Mouse (Mus musculus) CD4-positive, CD25-positive, alpha-beta regulatory T cell, adult 9 weeks (primary cell): ENCODE measurements around the gene Mcub. TPM values are rescaled to one million over a fixed set of nuclear protein-coding genes. Genes with fewer than 3 reads are reported as not detected.

Experiments
- polyA plus RNA-seq: library from polyadenylated mRNA; unstranded; fragments of 100-300 nt; shearing (Covaris generic); gene quantifications from one replicate; pipeline ENCODE4 v1.2.1, GENCODE M21; 2017

Mcub gene
- polyA plus RNA-seq = 45.1 TPM

GRCm38 (mm10) chr3:129969432-129970395, at the start of gene Mcub:
Gene Mcub (minus strand): TSS chr3:129970206.

GRCm38 (mm10) chr3:129901271-129901809, 68.7 kb downstream of the Mcub start, which contains the start of gene Casp6:
Gene Casp6 (plus strand): TSS chr3:129901425.

GRCm38 (mm10) chr3:129878405-129879021, 91.5 kb downstream of the Mcub start, which contains the start of gene Pla2g12a:
Gene Pla2g12a (plus strand): TSS chr3:129878606.

Other genes starting within 250 kb of the Mcub start
- 2.7 TPM for gene Egf, start 214.9 kb downstream of the Mcub start, polyA plus RNA-seq
- gene Lrit3, start 166.2 kb downstream of the Mcub start, polyA plus RNA-seq = not detected
- not detected for gene Rrh, start 147.6 kb downstream of the Mcub start, polyA plus RNA-seq
- 31.5 TPM for gene Gar1, start 138.8 kb downstream of the Mcub start, polyA plus RNA-seq
- not detected for gene Cfi, start 134.3 kb downstream of the Mcub start, polyA plus RNA-seq
- gene Pla2g12a, start 91.6 kb downstream of the Mcub start, polyA plus RNA-seq = 0.71 TPM
- 78.2 TPM for gene Casp6, start 68.8 kb downstream of the Mcub start, polyA plus RNA-seq
- gene Sec24b, start 91.3 kb upstream of the Mcub start, polyA plus RNA-seq = 15.4 TPM
- gene Col25a1, start 161.3 kb upstream of the Mcub start, polyA plus RNA-seq = 0.29 TPM